Mouse (Mus musculus) intestine, embryonic 16.5 days (tissue): ENCODE results near the gene Ksr1. TPM values are rescaled to one million over a fixed set of nuclear protein-coding genes. Genes with fewer than 3 reads are reported as not detected.

Experiments
- ATAC-seq: fragments of 200-750 bp; cut with Nextera tagmentation; 2 replicates; pipeline ENCODE4 v1.8.0; 2017; ENCODE audit warnings: moderate TSS enrichment, moderate library complexity
- H3K27ac ChIP-seq: fragments of 300-500 bp; sonication (generic); 2 replicates; pipeline ENCODE4 v1.5.1; 2014; ENCODE audit warnings: mild to moderate bottlenecking, low read length
- H3K27me3 ChIP-seq: fragments of 300-500 bp; sonication (generic); replicated peaks from 2 replicates; pipeline ENCODE4 v1.6.1; 2014; ENCODE audit warnings: low read length, control low read depth, mixed read lengths; ENCODE audit not compliant: control insufficient read depth, insufficient read depth
- H3K36me3 ChIP-seq: fragments of 300-500 bp; sonication (generic); 2 replicates; pipeline ENCODE4 v1.6.1; 2014; ENCODE audit warnings: low read length, control low read depth; ENCODE audit not compliant: control insufficient read depth, insufficient read depth
- H3K4me1 ChIP-seq: fragments of 300-500 bp; sonication (generic); 2 replicates; pipeline ENCODE4 v1.6.1; 2014; ENCODE audit warnings: low read length, control low read depth, mixed read lengths; ENCODE audit not compliant: control insufficient read depth, insufficient read depth
- H3K4me2 ChIP-seq: fragments of 300-500 bp; sonication (generic); 2 replicates; pipeline ENCODE4 v1.6.1; 2014; ENCODE audit warnings: low read depth, low read length, control low read depth
- H3K4me3 ChIP-seq: fragments of 300-500 bp; sonication (generic); 2 replicates; pipeline ENCODE4 v1.5.1; 2014; ENCODE audit warnings: mild to moderate bottlenecking, low read length
- H3K9ac ChIP-seq: fragments of 300-500 bp; sonication (generic); 2 replicates; pipeline ENCODE4 v1.6.1; 2014; ENCODE audit warnings: low read depth, low read length
- H3K9me3 ChIP-seq: fragments of 300-500 bp; sonication (generic); 2 replicates; pipeline ENCODE4 v1.6.1; 2016; ENCODE audit warnings: low read length, control low read depth; ENCODE audit not compliant: control insufficient read depth
- WGBS: fragments of 180-500 bp; shearing (Covaris S2); extraction: QIAGEN DNeasy Blood & Tissue Kit; methylation state at CpG from one replicate; pipeline ENCODE4 v1.1.7; 2014; 5-methylcytosine and 5-hydroxymethylcytosine counted together
- polyA plus RNA-seq: library from polyadenylated mRNA; unstranded; fragments of >200 nt; fragmentation: Nextera tagmentation; extraction: Ambion mirVana; gene quantifications from 2 replicates; pipeline ENCODE4 v1.2.1, GENCODE M21; 2015

Ksr1 gene
- polyA plus RNA-seq, 1 experiment from 2014 or later, result 4.1 TPM

DNA sequence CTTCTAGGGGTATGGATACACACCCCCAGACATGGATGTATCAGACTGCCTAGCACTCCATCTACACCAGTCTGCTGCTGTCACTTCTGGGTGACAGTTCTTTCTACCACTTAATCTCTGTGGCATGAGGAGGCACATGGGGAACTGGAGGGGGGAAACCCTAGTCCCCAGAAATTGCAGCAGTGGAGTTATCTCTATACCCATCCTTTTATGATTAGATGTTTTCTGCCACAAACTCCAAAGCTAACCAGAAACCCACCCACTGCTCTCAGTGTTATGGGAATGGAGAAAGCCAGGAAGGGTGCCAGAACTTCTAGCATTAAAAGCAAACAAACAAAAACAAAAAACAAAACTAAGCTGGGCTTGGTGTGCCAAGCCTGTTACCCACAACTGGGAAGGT is 92.8 kb downstream of the Ksr1 start:
- no peak overlapping the region for H3K9ac ChIP-seq
- H3K4me1 ChIP-seq, result peaks cover 13% of the 10 kb centered on the region; the same call in 1 of the 2 replicates
- H3K9me3 ChIP-seq, result no peaks in the 10 kb centered on the region
- H3K27me3 ChIP-seq, result no peaks in the 10 kb centered on the region
- H3K27ac ChIP-seq, result no peak overlapping the region
- no peak overlapping the region for H3K4me2 ChIP-seq
- no peak for ATAC-seq
- H3K36me3 ChIP-seq, result no peaks in the 10 kb centered on the region
- H3K4me3 ChIP-seq, result no peak overlapping the region

DNA sequence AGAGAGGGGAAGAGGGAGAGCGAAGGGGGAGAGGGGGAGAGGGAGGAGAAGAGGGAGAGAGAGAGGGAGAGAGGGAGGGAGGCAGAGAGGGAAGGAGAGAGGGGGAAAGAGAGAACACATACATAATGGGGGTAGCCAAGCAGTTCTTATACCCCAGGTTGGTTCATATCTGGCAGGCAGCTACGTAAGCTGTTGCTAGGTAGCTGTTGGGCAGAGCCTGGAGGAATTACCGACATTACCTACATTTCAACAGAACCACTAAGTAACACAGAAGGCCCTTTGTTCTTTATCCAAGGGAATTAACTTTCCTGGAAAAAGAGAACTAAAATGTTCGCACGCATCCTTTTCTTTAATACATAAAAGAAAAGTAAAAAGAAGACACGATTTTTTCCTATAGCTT is 93.4 kb downstream of the Ksr1 start:
- Histone ChIP-seq H3K27me3 (no peaks in the 10 kb centered on the region), H3K9me3 (no peaks in the 10 kb centered on the region), H3K4me2 (no peak overlapping the region), H3K27ac (no peak overlapping the region), H3K36me3 (no peaks in the 10 kb centered on the region), H3K4me3 (no peak overlapping the region), H3K9ac (no peak overlapping the region), H3K4me1 (peaks cover 12% of the 10 kb centered on the region; the same call in 1 of the 2 replicates)
- 77% methylated on average over 6 of the region's 6 CpGs for WGBS
- no peak for ATAC-seq

DNA sequence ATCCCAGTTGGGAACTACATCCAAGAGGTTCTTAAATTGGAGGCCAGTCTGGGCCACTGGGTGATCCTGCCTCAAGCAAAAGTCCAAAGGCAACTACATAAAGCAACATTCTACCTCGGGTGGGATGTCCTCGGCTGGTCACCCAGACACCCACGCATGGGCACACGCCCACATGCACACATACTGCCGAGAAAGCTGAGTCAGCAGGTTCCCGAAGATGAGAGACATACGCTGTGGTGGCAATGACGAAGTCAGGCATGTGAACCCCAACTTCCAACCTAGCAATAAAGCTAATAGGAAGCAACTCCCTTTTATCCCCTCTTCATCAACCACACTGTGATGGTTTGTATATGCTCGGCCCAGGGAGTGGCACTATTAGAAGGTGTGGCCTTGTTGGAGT is 94.7 kb downstream of the Ksr1 start:
- H3K36me3 ChIP-seq, result no peaks in the 10 kb centered on the region
- H3K9me3 ChIP-seq, result no peaks in the 10 kb centered on the region
- H3K27ac ChIP-seq, result no peak overlapping the region
- WGBS, result 91% methylated on average over 9 of the region's 9 CpGs
- peaks cover 16% of the 10 kb centered on the region for H3K4me1 ChIP-seq
- no peak overlapping the region for H3K4me2 ChIP-seq
- H3K4me3 ChIP-seq, result no peak overlapping the region
- no peaks in the 10 kb centered on the region for H3K27me3 ChIP-seq
- H3K9ac ChIP-seq, result no peak overlapping the region
- no peak for ATAC-seq

DNA sequence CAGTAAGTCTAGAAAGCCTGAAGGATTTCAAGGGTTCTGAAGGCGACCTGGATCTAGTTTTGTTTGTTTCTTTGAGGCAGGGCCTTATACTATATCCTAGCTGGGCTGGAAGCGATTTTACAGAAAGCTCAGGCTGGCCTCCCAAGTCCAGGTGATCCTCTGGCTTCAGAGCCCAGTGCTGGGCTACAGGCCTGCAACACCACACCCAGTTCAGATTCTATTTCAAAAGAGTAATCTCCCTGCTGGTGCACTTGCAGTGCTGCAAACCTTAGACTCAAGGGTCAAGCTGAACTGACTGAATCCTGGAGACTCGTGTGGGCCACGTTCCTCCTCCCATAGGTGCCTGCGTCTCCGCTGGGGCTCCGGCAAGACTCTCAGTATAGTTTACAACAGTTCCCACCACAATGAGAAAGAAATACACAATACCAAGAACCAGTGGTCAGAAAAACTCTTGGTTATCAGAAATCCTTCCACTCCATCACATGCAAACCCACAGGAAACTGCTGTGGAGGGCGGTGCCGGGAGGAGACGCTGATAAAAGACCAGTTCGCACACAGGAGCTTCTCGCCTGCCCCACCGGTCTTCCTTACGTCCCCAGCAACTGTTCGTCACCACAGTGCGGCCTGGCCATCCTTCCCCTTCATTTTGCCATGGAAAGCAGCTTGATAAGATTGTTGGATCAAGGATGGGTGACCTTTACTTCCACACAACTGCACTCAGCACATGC is 95.3 kb downstream of the Ksr1 start:
- 79% methylated on average over 16 of the region's 16 CpGs for WGBS
- Histone ChIP-seq H3K4me1 (peaks cover 16% of the 10 kb centered on the region), H3K4me2 (no peak overlapping the region), H3K9ac (no peak overlapping the region), H3K9me3 (no peaks in the 10 kb centered on the region), H3K27ac (no peak overlapping the region), H3K4me3 (no peak overlapping the region), H3K36me3 (no peaks in the 10 kb centered on the region), H3K27me3 (no peaks in the 10 kb centered on the region)
- no peak for ATAC-seq

DNA sequence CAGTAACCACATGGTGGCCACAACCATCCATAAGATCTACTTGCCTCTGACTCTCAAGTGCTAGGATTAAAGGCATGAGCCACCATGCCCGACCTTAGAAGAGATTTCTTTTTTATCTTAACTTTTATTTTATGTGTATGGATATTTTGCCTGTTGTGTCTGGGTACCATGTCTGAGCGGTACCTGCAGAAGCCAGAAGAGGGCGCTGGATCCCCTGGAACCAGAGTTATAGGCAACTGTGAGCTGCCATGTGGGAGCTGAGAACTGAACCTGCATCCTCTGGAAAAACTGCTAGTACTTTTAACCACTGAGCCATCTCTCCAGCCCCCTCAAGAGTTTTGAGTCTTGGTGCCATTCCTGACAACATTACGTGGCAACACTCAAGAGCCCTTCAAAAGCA is 97.3 kb downstream of the Ksr1 start:
- Histone ChIP-seq H3K9me3 (no peaks in the 10 kb centered on the region), H3K9ac (no peak overlapping the region), H3K36me3 (no peaks in the 10 kb centered on the region), H3K4me3 (no peak overlapping the region), H3K4me2 (no peak overlapping the region), H3K4me1 (peaks cover 10% of the 10 kb centered on the region; the same call in 1 of the 2 replicates), H3K27me3 (no peaks in the 10 kb centered on the region), H3K27ac (no peak overlapping the region)
- ATAC-seq, result no peak
- WGBS, result 84% methylated on average over 4 of the region's 4 CpGs

DNA sequence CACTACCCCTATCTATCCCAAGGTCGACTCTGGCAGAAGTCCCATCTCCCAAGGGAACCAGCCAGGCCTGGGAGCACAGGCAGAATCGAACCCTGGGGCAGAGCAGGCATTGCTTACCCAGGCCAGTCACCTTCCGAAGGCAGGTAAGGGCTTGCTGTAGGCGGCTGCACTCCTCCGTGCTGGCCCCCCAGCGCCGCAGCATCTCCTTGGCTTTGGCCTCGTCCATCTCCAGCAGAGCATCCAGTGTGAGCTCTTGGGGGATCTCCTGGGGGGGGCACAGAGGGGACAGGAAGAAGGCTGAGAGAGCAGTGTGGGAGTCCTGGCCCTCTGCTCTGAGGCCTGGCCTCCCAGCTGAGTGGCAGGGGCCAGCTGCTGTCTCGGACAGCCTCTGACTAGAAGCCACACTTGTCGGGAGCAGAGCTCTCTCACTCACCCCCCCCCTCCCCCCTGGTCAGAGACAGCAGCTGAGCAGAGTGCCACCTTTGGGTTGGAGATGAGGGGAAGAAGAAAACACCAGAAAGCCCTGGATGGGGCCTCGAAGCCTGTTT is 99.0 kb downstream of the Ksr1 start:
- Histone ChIP-seq H3K36me3 (no peaks in the 10 kb centered on the region), H3K4me3 (no peak overlapping the region), H3K4me1 (peaks cover 10% of the 10 kb centered on the region; the same call in 1 of the 2 replicates), H3K27me3 (no peaks in the 10 kb centered on the region), H3K9me3 (no peaks in the 10 kb centered on the region), H3K9ac (peak overlapping the region; percentile 21; the same call in 1 of the 2 replicates), H3K27ac (peak overlapping the region; percentile 16; the same call in 1 of the 2 replicates), H3K4me2 (no peak overlapping the region)
- ATAC-seq, result no peak
- 68% methylated on average over 11 of the region's 11 CpGs for WGBS

DNA sequence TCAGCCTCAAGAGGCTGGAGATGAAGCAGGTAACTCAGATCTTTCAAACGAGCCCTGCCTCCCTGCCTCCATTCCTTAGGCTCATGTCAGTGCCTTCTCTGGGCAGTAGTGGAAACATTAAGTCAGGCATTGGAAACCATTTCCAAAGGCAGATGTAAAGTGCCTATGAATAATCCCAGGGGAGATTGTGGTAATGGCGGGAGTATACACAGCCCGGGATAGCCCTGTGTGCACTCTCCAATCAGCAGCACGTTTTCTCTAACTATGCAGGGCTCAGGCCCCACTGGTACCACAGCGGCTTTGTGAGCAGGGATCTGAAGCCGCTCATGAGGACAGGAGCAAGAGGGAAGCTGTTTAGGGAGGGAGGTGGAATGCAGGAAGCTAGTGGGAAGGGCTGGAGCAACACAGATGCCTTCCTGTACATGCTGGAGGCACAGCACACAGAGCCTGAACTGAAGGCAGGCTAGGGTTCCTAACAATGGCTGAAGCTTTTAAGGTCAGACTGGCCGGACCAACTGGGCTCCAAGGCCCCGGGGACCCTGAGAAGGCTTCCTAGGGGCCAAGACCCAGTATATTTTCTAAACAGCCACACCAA is 99.5 kb downstream of the Ksr1 start:
- WGBS, result 53% methylated on average over 8 of the region's 8 CpGs
- Histone ChIP-seq H3K9ac (peak overlapping the region; percentile 21; the same call in 1 of the 2 replicates), H3K4me3 (no peak overlapping the region), H3K4me1 (peaks cover 10% of the 10 kb centered on the region; the same call in 1 of the 2 replicates), H3K36me3 (no peaks in the 10 kb centered on the region), H3K9me3 (no peaks in the 10 kb centered on the region), H3K4me2 (no peak overlapping the region), H3K27me3 (no peaks in the 10 kb centered on the region), H3K27ac (peak overlapping the region; percentile 16; the same call in 1 of the 2 replicates)
- no peak; the same call in 1 of the 2 replicates for ATAC-seq

DNA sequence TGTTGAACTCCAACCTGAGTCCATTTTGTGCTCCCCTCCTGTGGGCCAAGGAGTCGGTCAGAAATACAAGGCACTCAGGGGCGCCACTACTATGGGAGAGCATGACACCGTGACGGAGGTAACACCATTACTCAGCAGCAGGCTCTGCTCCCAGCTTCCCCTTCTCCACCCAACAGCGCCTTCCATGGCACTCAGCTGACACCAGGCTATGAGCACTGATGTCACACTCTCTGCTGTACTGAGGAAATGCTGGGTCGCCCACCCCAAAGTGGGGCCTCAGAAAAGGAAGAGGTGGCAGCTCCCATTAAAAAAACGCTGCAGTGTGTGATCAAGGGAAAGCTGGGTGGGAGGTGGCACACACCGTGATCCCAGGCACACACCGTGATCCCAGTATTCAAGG is 101.0 kb downstream of the Ksr1 start:
- H3K36me3 ChIP-seq, result peaks cover 2% of the 10 kb centered on the region; the same call in 1 of the 2 replicates
- WGBS, result 87% methylated on average over 9 of the region's 9 CpGs
- ATAC-seq, result no peak
- no peak overlapping the region for H3K9ac ChIP-seq
- no peak overlapping the region for H3K4me3 ChIP-seq
- no peak overlapping the region for H3K27ac ChIP-seq
- H3K4me2 ChIP-seq, result no peak overlapping the region
- no peaks in the 10 kb centered on the region for H3K9me3 ChIP-seq
- peaks cover 4% of the 10 kb centered on the region; the same call in 1 of the 2 replicates for H3K4me1 ChIP-seq
- no peaks in the 10 kb centered on the region for H3K27me3 ChIP-seq

DNA sequence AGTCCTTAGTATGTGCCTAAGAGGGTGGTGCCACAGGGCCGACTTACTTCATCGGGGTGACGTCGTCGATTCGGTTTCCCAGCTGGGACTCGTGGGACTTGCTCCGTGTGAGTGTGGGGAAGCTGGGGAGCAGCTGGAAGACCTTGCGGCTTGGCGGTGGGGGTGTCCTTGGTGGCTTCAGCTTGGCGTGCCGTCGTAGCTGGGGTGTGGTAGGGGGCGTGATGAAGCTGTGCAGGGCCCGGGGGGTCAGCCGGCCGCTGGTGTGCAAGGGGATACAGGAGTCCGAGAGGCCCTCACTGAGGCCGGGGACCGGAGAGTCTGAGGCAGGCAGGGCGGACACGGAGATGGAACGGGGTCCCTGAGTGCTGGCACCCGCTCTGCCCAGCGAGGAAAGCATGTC is 101.4 kb downstream of the Ksr1 start:
- 94% methylated on average over 25 of the region's 25 CpGs for WGBS
- Histone ChIP-seq H3K9me3 (no peaks in the 10 kb centered on the region), H3K27me3 (no peaks in the 10 kb centered on the region), H3K36me3 (peaks cover 2% of the 10 kb centered on the region; the same call in 1 of the 2 replicates), H3K4me1 (peaks cover 4% of the 10 kb centered on the region; the same call in 1 of the 2 replicates), H3K27ac (no peak overlapping the region), H3K4me2 (no peak overlapping the region), H3K9ac (no peak overlapping the region), H3K4me3 (no peak overlapping the region)
- no peak for ATAC-seq
